ENCODE assay signal across 8 mouse cellular contexts in genomic region chr9:20643781-20644180, GRCm38 (mm10). TPM values are rescaled to one million over a fixed set of nuclear protein-coding genes. Genes with fewer than 3 reads are reported as not detected.
A peak's percentile ranks its signal among the peaks of the same experiment; 100 is the strongest.
DNase-seq lines count a peak whose midpoint lies in the region; ATAC-seq lines count a peak whose summit lies in the region.

No protein-coding gene starts in this region.

- no peak for DNase-seq in heart, embryonic 10.5 days (ENCODE audit: low spot score)
- DNase-seq in heart, adult 9 months (ENCODE audit: low spot score in 2 of 2) = no peak
- peak; percentile 26 for DNase-seq in B cell, adult 2 months
- DNase-seq in forebrain, embryonic 11.5 days (ENCODE audit: low spot score) = no peak
- DNase-seq in right cerebral cortex, adult 2 months (ENCODE audit: low spot score in 2 of 2) = no peak
- no peak for DNase-seq in urinary bladder, postnatal 14 days (ENCODE audit: low spot score)
- DNase-seq in layer of hippocampus, postnatal 10 days (ENCODE audit: low spot score in 2 of 2) = no peak

- WGBS in heart, embryonic 10.5 days = 6% methylated on average over 13 of the region's 13 CpGs
- 16% methylated on average over 13 of the region's 13 CpGs for WGBS in forebrain, embryonic 11.5 days
- WGBS in liver, embryonic 12.5 days (ENCODE audit: insufficient replicate concordance) = 6% methylated on average over 13 of the region's 13 CpGs

- peaks cover 18% of the 10 kb centered on the region for H3K4me1 ChIP-seq in heart, embryonic 10.5 days
- H3K4me1 ChIP-seq in forebrain, embryonic 11.5 days (replicated peaks; ENCODE audit: control insufficient read depth, insufficient read depth, low read length) = peaks cover 8% of the 10 kb centered on the region
- H3K4me1 ChIP-seq in liver, embryonic 12.5 days = peaks cover 58% of the 10 kb centered on the region

- peaks cover 28% of the 10 kb centered on the region for H3K36me3 ChIP-seq in heart, embryonic 10.5 days
- peaks cover 2% of the 10 kb centered on the region; the same call in 1 of the 2 replicates for H3K36me3 ChIP-seq in forebrain, embryonic 11.5 days (ENCODE audit: control insufficient read depth, insufficient read depth, low read length)
- peaks cover 33% of the 10 kb centered on the region for H3K36me3 ChIP-seq in liver, embryonic 12.5 days

- peak overlapping the region; percentile 93 for H3K27ac ChIP-seq in heart, embryonic 10.5 days
- H3K27ac ChIP-seq in forebrain, embryonic 11.5 days (ENCODE audit: low read depth, low read length) = no peak overlapping the region
- H3K27ac ChIP-seq in liver, embryonic 12.5 days = peak overlapping the region; percentile 86

- H3K4me2 ChIP-seq in forebrain, embryonic 11.5 days (ENCODE audit: low read depth, low read length, severe bottlenecking) = peak overlapping the region; percentile 94
- H3K4me2 ChIP-seq in liver, embryonic 12.5 days = peak overlapping the region; percentile 99

- H3K27me3 ChIP-seq in heart, embryonic 10.5 days (ENCODE audit: insufficient read depth, poor library complexity, severe bottlenecking) = no peaks in the 10 kb centered on the region
- H3K27me3 ChIP-seq in forebrain, embryonic 11.5 days (ENCODE audit: control insufficient read depth, insufficient read depth, low read length) = no peaks in the 10 kb centered on the region
- no peaks in the 10 kb centered on the region for H3K27me3 ChIP-seq in liver, embryonic 12.5 days (replicated peaks)

- H3K9ac ChIP-seq in forebrain, embryonic 11.5 days (ENCODE audit: low read length) = peak overlapping the region; percentile 75
- peak overlapping the region; percentile 87 for H3K9ac ChIP-seq in liver, embryonic 12.5 days

- no peak for ATAC-seq in forebrain, embryonic 11.5 days (replicated peaks; ENCODE audit: low FRiP score)
- no peak for ATAC-seq in liver, embryonic 12.5 days

- no peaks in the 10 kb centered on the region for H3K9me3 ChIP-seq in heart, embryonic 10.5 days
- no peaks in the 10 kb centered on the region for H3K9me3 ChIP-seq in forebrain, embryonic 11.5 days (ENCODE audit: control insufficient read depth, low read length)
- no peaks in the 10 kb centered on the region for H3K9me3 ChIP-seq in liver, embryonic 12.5 days (replicated peaks)

- peak overlapping the region; percentile 93 for H3K4me3 ChIP-seq in heart, embryonic 10.5 days
- H3K4me3 ChIP-seq in forebrain, embryonic 11.5 days (ENCODE audit: low read depth, low read length) = peak overlapping the region; percentile 86
- peak overlapping the region; percentile 93 for H3K4me3 ChIP-seq in liver, embryonic 12.5 days

RNA-seq across cellular contexts. Expression of gene Fbxl12, which starts 0.8 kb away (rescaled TPM):
- 22.2 and 23.0 TPM in 2 replicates for polyA plus RNA-seq in heart, embryonic 10.5 days (2016; fragmentation: Nextera tagmentation; extraction: Ambion mirVana)
- 13.1 and 14.8 TPM in 2 replicates for polyA plus RNA-seq in forebrain, embryonic 11.5 days (2014; fragmentation: Nextera tagmentation; extraction: Ambion mirVana)
- polyA plus RNA-seq in liver, embryonic 12.5 days (2016; fragmentation: Nextera tagmentation; extraction: Ambion mirVana) = 6.2 and 6.4 TPM in 2 replicates
- total RNA-seq in layer of hippocampus, postnatal 10 days (2021) = 10 to 100 TPM; 18.5 to 23.8 TPM

RNA-seq across cellular contexts. Expression of gene Ubl5, which starts 1.1 kb away (rescaled TPM):
- 285 and 287 TPM in 2 replicates for polyA plus RNA-seq in heart, embryonic 10.5 days (2016; fragmentation: Nextera tagmentation; extraction: Ambion mirVana)
- 350 and 401 TPM in 2 replicates for polyA plus RNA-seq in forebrain, embryonic 11.5 days (2014; fragmentation: Nextera tagmentation; extraction: Ambion mirVana)
- 307 TPM in 2 replicates for polyA plus RNA-seq in liver, embryonic 12.5 days (2016; fragmentation: Nextera tagmentation; extraction: Ambion mirVana)
- 100 to 1,000 TPM; 318 to 356 TPM for total RNA-seq in layer of hippocampus, postnatal 10 days (2021)

RNA-seq across cellular contexts. Expression of gene Pin1, which starts 8.1 kb away (rescaled TPM):
- polyA plus RNA-seq in heart, embryonic 10.5 days (2016; fragmentation: Nextera tagmentation; extraction: Ambion mirVana) = 68.6 and 80.2 TPM in 2 replicates
- 63.0 and 72.5 TPM in 2 replicates for polyA plus RNA-seq in forebrain, embryonic 11.5 days (2014; fragmentation: Nextera tagmentation; extraction: Ambion mirVana)
- 37.2 and 39.0 TPM in 2 replicates for polyA plus RNA-seq in liver, embryonic 12.5 days (2016; fragmentation: Nextera tagmentation; extraction: Ambion mirVana)
- total RNA-seq in layer of hippocampus, postnatal 10 days (2021) = 10 to 100 TPM; 31.7 to 32.6 TPM

Comparison
In these comparisons a context has a peak if more than half of its experiments do, and no peak if none do; other contexts are left out.
1. DNase-seq: peak in B cell, adult 2 months (2 of 2); none in heart, embryonic 10.5 days (single experiment), heart, adult 9 months (0 of 2), forebrain, embryonic 11.5 days (single experiment), right cerebral cortex, adult 2 months (0 of 2), urinary bladder, postnatal 14 days (single experiment) and layer of hippocampus, postnatal 10 days (0 of 2).
2. Peak in every context shown above with its lines, with median percentiles within 50 percentile points of each other: H3K4me3 ChIP-seq.